Comparison of ENCODE assay signal across 15 mouse cellular contexts in genomic region chr15:99699715-99700114, GRCm38 (mm10). TPM values are rescaled to one million over a fixed set of nuclear protein-coding genes. Genes with fewer than 3 reads are reported as not detected.
"Had no signal": no experiment of that assay in that cellular context is flagged by ENCODE, and none has a peak within 500 bp of the region (broad histone marks: within the 10 kb centered on the region; RNA-seq: fewer than 3 reads in every experiment).

No protein-coding gene starts in this region.

- DNase-seq: left cerebral cortex, postnatal 4 days; lung, adult 18-20 months; spleen, adult 18-20 months; thymus, adult 18-20 months; thymus, postnatal 25 days had no signal

- H3K27ac ChIP-seq: limb, embryonic 13.5 days; liver, embryonic 14.5 days; midbrain, embryonic 12.5 days had no signal

- H3K4me3 ChIP-seq: limb, embryonic 13.5 days; midbrain, embryonic 12.5 days had no signal

- H3K9me3 ChIP-seq: limb, embryonic 13.5 days; midbrain, embryonic 12.5 days had no signal

- ATAC-seq: midbrain, embryonic 16.5 days had no signal

- H3K9ac ChIP-seq: limb, embryonic 13.5 days; liver, embryonic 14.5 days; midbrain, embryonic 12.5 days had no signal

- H3K4me2 ChIP-seq: limb, embryonic 13.5 days; midbrain, embryonic 12.5 days had no signal

RNA-seq across cellular contexts. Expression of gene Gm17349, which starts 5.6 kb away (rescaled TPM):
- total RNA-seq: left cerebral cortex, postnatal 4 days; liver, adult 2 months; megakaryocyte-erythroid progenitor cell, adult 5-6 weeks; neutrophil, adult 5-6 weeks had no signal
- polyA plus RNA-seq: kidney, embryonic 16.5 days; limb, embryonic 13.5 days; liver, embryonic 14.5 days; lung, embryonic 16.5 days; midbrain, embryonic 12.5 days; midbrain, embryonic 16.5 days; stomach, embryonic 14.5 days had no signal

RNA-seq across cellular contexts. Expression of gene Gpd1, which starts 17.6 kb away (rescaled TPM):
- total RNA-seq: neutrophil, adult 5-6 weeks had no signal

RNA-seq across cellular contexts. Expression of gene Asic1, which starts 29.5 kb away (rescaled TPM):
- total RNA-seq: liver, adult 2 months had no signal
